Mouse (Mus musculus): ENCODE data around the gene Aatf. TPM values are rescaled to one million over a fixed set of nuclear protein-coding genes. Genes with fewer than 3 reads are reported as not detected.

Aatf gene
- polyA plus RNA-seq, 1 experiment, result 37.3 TPM

DNA sequence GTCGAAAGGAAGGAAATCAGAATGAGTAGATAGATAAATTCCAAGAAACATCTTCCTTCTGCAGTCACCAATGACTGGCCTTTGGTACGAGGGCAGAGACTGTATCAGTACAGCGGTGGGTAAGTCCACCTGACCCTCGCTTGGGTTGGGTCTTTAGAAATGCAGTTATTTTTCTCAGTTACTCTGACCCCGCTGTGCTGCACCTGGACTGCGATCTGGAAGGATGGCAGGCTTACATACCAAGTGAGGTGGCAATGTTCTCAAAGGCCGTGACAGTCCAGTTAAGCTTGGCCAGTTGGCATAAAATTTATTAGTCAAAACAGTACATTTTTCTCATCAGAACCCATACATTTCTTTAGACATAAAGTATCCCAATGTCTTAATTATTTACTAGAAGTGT lies 59.4 kb downstream of the Aatf start:
- H3K4me3 ChIP-seq (ENCODE audit: insufficient read depth, low read length), result no peak overlapping the region
- TF ChIP-seq CTCF (IDR thresholded peaks at IDR 0.05; ENCODE audit: borderline replicate concordance, insufficient read depth, low read length) (no peak), POLR2A (IDR thresholded peaks at IDR 0.05; ENCODE audit: low read depth, low read length) (no peak)
- H3K27ac ChIP-seq (ENCODE audit: insufficient read depth, low read length), result no peak overlapping the region
- no peaks in the 10 kb centered on the region for H3K4me1 ChIP-seq (ENCODE audit: control insufficient read depth, insufficient read depth, low read length)

DNA sequence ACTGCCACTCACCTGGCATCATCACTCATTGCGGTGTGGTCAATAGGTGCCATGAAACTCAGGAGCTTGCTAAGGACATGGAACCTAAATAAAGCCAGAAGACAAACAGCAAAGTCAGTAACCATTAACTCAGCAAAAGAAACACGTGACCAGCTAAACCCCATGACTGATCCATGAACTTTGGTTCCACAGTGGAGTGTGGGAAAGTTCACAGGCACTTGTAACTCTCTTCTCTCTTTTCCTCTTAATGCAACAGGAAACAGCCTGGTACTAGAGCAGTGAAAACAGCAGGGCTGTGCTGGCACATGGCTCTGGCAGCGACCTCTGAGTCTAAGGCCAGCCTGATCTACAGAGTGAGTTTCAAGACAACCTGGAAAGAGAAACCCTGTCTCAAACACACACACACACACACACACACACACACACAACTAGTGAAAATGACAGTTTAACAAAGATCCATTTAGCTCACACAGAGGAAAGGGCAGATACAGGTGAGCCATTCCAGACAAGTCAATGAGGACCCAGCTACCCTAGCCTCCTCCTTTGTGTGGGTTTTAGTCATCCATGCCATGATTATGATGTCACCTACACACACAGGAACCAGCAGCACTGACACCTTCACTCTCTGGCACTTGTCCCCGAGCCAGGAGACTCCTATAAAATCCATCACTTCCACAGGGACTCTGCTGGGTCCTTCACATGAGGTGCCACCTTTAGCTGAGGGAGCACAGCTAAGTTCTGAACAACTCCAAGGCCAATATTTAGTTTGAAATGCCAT lies 70.6 kb downstream of the Aatf start:
- Histone ChIP-seq H3K4me1 (ENCODE audit: control insufficient read depth, insufficient read depth, low read length) (no peaks in the 10 kb centered on the region), H3K4me3 (ENCODE audit: insufficient read depth, low read length) (no peak overlapping the region), H3K27ac (ENCODE audit: insufficient read depth, low read length) (no peak overlapping the region)
- TF ChIP-seq POLR2A (IDR thresholded peaks at IDR 0.05; ENCODE audit: low read depth, low read length), result no peak

DNA sequence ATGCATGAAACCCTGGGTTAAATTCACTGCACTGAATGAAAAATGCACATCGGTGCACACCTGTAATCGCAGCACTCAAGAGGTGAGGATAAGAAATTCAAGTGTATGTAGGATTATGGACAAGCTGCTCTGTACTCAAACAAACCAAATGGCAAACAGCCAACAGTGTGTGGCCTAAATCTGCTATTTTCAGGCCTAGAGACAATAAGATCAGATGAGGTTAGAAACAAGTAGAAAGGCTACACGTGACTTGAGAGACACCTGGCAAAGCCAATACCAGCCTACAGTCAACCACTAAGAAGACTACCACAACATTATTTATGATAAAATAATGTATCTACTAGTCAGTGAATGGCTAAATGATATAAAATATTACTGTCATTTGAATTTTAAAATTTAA lies 72.9 kb downstream of the Aatf start:
- TF ChIP-seq CTCF (IDR thresholded peaks at IDR 0.05; ENCODE audit: borderline replicate concordance, insufficient read depth, low read length) (no peak), POLR2A (IDR thresholded peaks at IDR 0.05; ENCODE audit: low read depth, low read length) (no peak)
- no peak overlapping the region for H3K4me3 ChIP-seq (ENCODE audit: insufficient read depth, low read length)
- H3K27ac ChIP-seq (ENCODE audit: insufficient read depth, low read length), result no peak overlapping the region
- no peaks in the 10 kb centered on the region for H3K4me1 ChIP-seq (ENCODE audit: control insufficient read depth, insufficient read depth, low read length)

DNA sequence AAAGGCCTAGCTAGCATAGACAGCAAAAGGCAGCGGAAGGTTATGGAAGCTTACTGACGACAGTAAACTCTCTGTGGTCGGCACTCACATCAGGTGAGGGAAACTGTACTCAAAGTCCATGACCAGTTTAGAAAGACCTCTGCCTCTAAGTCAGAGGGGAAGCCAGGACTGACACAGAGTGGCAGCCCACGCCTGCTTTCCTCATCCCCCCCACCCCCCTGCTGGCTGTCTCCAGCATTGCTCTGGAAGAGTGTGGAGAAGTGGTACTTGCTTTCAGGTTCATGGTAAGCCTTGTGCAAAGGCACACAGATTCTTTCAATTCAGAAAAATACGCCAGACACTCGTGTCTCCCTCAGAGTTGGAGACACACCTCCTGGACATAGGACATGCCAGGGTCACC lies 78.4 kb downstream of the Aatf start:
- TF ChIP-seq POLR2A (IDR thresholded peaks at IDR 0.05; ENCODE audit: low read depth, low read length) (no peak), CTCF (IDR thresholded peaks at IDR 0.05; ENCODE audit: borderline replicate concordance, insufficient read depth, low read length) (no peak)
- Histone ChIP-seq H3K4me1 (ENCODE audit: control insufficient read depth, insufficient read depth, low read length) (no peaks in the 10 kb centered on the region), H3K27ac (ENCODE audit: insufficient read depth, low read length) (no peak overlapping the region), H3K4me3 (ENCODE audit: insufficient read depth, low read length) (no peak overlapping the region)

DNA sequence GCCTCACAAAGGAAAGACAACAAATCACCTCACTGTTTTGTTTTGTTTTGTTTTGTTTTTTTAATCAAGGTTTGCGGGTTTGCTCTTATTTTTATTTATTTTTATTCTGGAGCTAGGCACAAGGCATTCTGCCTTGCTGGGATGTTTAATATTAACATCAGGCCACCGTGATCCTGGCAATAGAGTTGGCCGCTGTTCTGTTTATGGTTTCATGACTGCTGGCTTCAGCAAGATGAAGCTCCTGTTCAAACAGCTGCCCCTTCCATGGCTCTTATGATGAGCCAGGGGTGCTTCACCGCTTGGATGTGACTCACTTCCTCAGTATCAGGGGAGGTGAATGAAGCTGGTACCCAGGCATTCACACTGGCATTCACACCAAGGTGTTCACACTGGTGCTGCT lies 83.0 kb downstream of the Aatf start:
- TF ChIP-seq CTCF (IDR thresholded peaks at IDR 0.05; ENCODE audit: borderline replicate concordance, insufficient read depth, low read length), result no peak
- no peak for TF ChIP-seq POLR2A (IDR thresholded peaks at IDR 0.05; ENCODE audit: low read depth, low read length)
- no peaks in the 10 kb centered on the region for H3K4me1 ChIP-seq (ENCODE audit: control insufficient read depth, insufficient read depth, low read length)
- no peak overlapping the region for H3K4me3 ChIP-seq (ENCODE audit: insufficient read depth, low read length)
- H3K27ac ChIP-seq (ENCODE audit: insufficient read depth, low read length), result no peak overlapping the region

DNA sequence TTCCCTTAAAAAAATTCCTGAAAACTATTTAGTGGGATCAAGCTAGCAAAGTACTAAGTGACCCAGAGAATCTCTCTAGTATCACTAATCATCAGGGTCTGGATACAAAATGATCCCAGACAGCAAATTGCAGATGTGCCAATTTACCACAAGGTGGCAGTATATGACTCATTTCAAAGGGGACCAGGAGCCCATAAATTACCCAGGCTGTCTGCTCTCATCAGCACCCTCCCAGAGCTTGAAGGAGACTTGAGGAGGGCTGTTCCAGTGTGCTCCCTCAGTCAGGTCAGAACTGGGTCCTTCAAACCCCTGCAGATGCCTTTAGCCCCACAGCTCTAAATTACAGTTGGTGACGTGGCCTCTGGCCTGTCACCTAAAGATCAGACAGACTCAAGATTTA lies 83.7 kb downstream of the Aatf start:
- H3K4me3 ChIP-seq (ENCODE audit: insufficient read depth, low read length), result no peak overlapping the region
- TF ChIP-seq POLR2A (IDR thresholded peaks at IDR 0.05; ENCODE audit: low read depth, low read length) (no peak), CTCF (IDR thresholded peaks at IDR 0.05; ENCODE audit: borderline replicate concordance, insufficient read depth, low read length) (no peak)
- H3K27ac ChIP-seq (ENCODE audit: insufficient read depth, low read length), result no peak overlapping the region
- no peaks in the 10 kb centered on the region for H3K4me1 ChIP-seq (ENCODE audit: control insufficient read depth, insufficient read depth, low read length)

DNA sequence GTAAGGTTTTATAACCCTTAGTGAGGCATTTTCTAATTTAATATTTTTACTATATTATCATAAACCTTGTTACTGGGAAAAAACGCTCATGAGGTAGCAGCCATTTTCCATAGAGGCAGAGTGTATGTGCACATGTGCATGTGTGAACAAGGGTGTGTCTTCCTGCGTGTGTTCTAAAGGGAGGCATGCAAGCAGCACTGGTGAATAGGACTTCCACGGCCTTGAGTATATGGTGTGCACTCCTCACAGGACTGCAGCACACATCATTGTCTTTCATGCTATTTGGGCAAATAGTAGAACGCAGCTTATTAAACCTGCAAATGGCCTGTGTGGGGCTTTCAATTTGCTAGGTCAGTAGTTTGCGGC lies 86.7 kb downstream of the Aatf start:
- H3K27ac ChIP-seq (ENCODE audit: insufficient read depth, low read length), result no peak overlapping the region
- no peak for TF ChIP-seq POLR2A (IDR thresholded peaks at IDR 0.05; ENCODE audit: low read depth, low read length)
- TF ChIP-seq CTCF (IDR thresholded peaks at IDR 0.05; ENCODE audit: borderline replicate concordance, insufficient read depth, low read length), result no peak
- no peaks in the 10 kb centered on the region for H3K4me1 ChIP-seq (ENCODE audit: control insufficient read depth, insufficient read depth, low read length)
- H3K4me3 ChIP-seq (ENCODE audit: insufficient read depth, low read length), result no peak overlapping the region

DNA sequence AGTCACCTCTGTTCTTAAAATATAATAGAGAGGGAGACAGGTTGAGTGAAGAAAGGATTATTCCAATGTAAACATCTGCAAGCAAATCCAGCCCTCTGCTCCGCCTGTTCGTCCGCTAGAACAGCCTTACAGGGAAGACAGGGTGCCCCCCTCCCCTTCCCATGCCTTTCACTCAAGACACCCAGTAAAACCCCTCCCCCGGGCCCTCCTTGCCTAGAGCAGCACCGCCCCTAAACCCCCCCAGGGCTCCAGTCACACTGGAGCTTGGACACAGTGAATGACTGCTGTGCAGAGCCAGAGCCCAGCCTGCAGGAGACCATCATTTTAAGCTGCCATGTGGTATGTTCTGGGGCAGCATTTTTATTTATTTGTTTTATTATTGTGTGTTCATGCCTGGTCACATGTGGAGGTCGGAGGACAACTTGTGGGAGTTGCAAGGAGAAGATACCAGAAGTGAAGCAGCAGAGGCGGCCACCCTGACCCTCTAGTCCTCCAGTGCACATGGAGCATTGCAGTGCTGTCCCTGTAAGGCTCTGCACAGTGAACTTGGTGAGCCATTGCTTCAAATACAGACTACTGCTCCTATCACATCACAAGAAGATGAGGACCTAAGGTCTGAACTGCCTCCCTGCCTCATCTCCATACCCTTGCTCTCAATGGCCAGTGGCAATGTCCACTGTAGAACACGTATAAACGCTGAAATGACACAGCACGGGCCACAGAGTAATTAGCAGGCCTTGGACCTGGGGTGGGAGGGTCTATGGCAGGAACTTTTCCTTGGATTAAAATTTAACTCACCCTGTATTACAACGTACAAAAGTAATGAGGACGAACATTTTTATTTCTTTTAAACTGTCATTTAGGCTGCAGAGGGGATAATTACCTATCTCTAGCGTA lies 87.3 kb downstream of the Aatf start:
- no peaks in the 10 kb centered on the region for H3K4me1 ChIP-seq (ENCODE audit: control insufficient read depth, insufficient read depth, low read length)
- H3K27ac ChIP-seq (ENCODE audit: insufficient read depth, low read length), result no peak overlapping the region
- no peak for TF ChIP-seq POLR2A (IDR thresholded peaks at IDR 0.05; ENCODE audit: low read depth, low read length)
- no peak for TF ChIP-seq CTCF (IDR thresholded peaks at IDR 0.05; ENCODE audit: borderline replicate concordance, insufficient read depth, low read length)
- H3K4me3 ChIP-seq (ENCODE audit: insufficient read depth, low read length), result no peak overlapping the region

DNA sequence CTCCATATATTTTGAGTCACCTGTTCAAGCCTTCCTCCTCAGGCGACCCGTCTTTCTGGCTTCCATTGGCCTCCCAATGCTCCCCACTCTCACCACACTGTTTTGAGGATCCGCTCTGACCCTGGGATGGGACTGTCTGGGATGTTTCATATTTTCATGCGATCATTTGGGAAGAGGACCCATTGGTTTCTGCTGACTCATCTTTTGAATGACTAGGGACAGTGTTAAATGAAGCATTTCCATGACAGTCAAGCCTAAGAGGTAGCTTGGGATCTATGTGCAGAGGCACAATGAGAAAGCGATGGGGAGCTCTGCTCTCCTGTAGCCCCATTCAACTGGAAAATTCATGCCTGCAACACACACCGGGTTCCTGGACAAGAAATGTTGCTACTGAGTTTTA lies 92.5 kb downstream of the Aatf start:
- no peak overlapping the region for H3K4me3 ChIP-seq (ENCODE audit: insufficient read depth, low read length)
- H3K27ac ChIP-seq (ENCODE audit: insufficient read depth, low read length), result no peak overlapping the region
- TF ChIP-seq POLR2A (IDR thresholded peaks at IDR 0.05; ENCODE audit: low read depth, low read length), result no peak
- TF ChIP-seq CTCF (IDR thresholded peaks at IDR 0.05; ENCODE audit: borderline replicate concordance, insufficient read depth, low read length), result no peak
- H3K4me1 ChIP-seq (ENCODE audit: control insufficient read depth, insufficient read depth, low read length), result no peaks in the 10 kb centered on the region

DNA sequence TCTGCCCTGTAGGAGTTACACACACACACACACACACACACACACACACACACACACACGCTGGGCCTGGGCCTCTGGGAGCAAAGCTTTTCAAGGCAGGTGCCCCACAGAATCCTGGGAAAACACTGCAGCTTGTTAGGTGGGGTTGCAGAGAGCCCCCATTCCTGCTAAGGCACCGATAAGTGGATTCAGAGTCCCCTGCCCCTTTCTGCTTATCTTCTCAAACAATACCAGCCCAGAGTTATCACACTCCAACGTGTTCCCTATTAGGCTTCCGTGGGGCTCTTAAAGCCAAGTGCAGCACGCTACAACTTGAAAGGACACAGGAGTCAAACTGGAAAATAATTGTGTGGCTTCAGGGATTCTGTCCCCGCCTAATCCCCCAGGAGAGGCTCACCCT lies 100.2 kb downstream of the Aatf start:
- TF ChIP-seq CTCF (IDR thresholded peaks at IDR 0.05; ENCODE audit: borderline replicate concordance, insufficient read depth, low read length), result no peak
- TF ChIP-seq POLR2A (IDR thresholded peaks at IDR 0.05; ENCODE audit: low read depth, low read length), result no peak
- Histone ChIP-seq H3K4me1 (ENCODE audit: control insufficient read depth, insufficient read depth, low read length) (no peaks in the 10 kb centered on the region), H3K4me3 (ENCODE audit: insufficient read depth, low read length) (no peak overlapping the region), H3K27ac (ENCODE audit: insufficient read depth, low read length) (no peak overlapping the region)
